Mouse (Mus musculus) forebrain, embryonic 11.5 days (tissue): ENCODE results near the gene Tbx3. TPM values are rescaled to one million over a fixed set of nuclear protein-coding genes. Genes with fewer than 3 reads are reported as not detected.
A peak's percentile ranks its signal among the peaks of the same experiment; 100 is the strongest.

ENCODE experiments used
- ATAC-seq: fragments of 200-750 bp; cut with Nextera tagmentation; replicated peaks from 2 replicates; pipeline ENCODE4 v1.8.0; 2017; ENCODE audit warnings: moderate TSS enrichment; ENCODE audit not compliant: low FRiP score
- DNase-seq: peaks from one replicate; pipeline ENCODE4 v3.0.0-alpha.2; 2017; ENCODE audit warnings: low spot score
- H3K27ac ChIP-seq: fragments of 300-500 bp; sonication (generic); 2 replicates; pipeline ENCODE4 v1.5.1; 2014; ENCODE audit warnings: low read depth, low read length
- H3K27me3 ChIP-seq: fragments of 300-500 bp; sonication (generic); 2 replicates; pipeline ENCODE4 v1.6.1; 2014; ENCODE audit warnings: mild to moderate bottlenecking, low read length, mixed read lengths; ENCODE audit not compliant: control insufficient read depth, insufficient read depth
- H3K36me3 ChIP-seq: fragments of 300-500 bp; sonication (generic); 2 replicates; pipeline ENCODE4 v1.6.1; 2014; ENCODE audit warnings: mild to moderate bottlenecking, low read length, moderate library complexity, mixed read lengths; ENCODE audit not compliant: control insufficient read depth, insufficient read depth
- H3K4me1 ChIP-seq: fragments of 300-500 bp; sonication (generic); replicated peaks from 2 replicates; pipeline ENCODE4 v1.6.1; 2014; ENCODE audit warnings: low read length, mixed read lengths; ENCODE audit not compliant: control insufficient read depth, insufficient read depth
- H3K4me2 ChIP-seq: fragments of 300-500 bp; sonication (generic); 2 replicates; pipeline ENCODE4 v1.6.1; 2014; ENCODE audit warnings: low read depth, mild to moderate bottlenecking, low read length, moderate library complexity, mixed read lengths; ENCODE audit not compliant: severe bottlenecking
- H3K4me3 ChIP-seq: fragments of 300-500 bp; sonication (generic); 2 replicates; pipeline ENCODE4 v1.5.1; 2014; ENCODE audit warnings: low read depth, low read length
- H3K9ac ChIP-seq: fragments of 300-500 bp; sonication (generic); 2 replicates; pipeline ENCODE4 v1.6.1; 2014; ENCODE audit warnings: low read length
- H3K9me3 ChIP-seq: fragments of 300-500 bp; sonication (generic); 2 replicates; pipeline ENCODE4 v1.6.1; 2016; ENCODE audit warnings: low read length, mixed read lengths; ENCODE audit not compliant: control insufficient read depth
- WGBS: fragments of 180-500 bp; shearing (Covaris S2); extraction: QIAGEN DNeasy Blood & Tissue Kit; methylation state at CpG from one replicate; pipeline ENCODE4 v1.1.7; 2014; 5-methylcytosine and 5-hydroxymethylcytosine counted together
- polyA plus RNA-seq: library from polyadenylated mRNA; unstranded; fragments of >200 nt; fragmentation: Nextera tagmentation; extraction: Ambion mirVana; gene quantifications from 2 replicates; pipeline ENCODE4 v1.2.1, GENCODE M21; 2014

Tbx3 gene
- polyA plus RNA-seq, 1 experiment from 2014 or later, result 2.0 TPM

GRCm38 (mm10) chr5:119657804-119658203, 12.7 kb upstream of the Tbx3 start:
- no peak for ATAC-seq
- WGBS, result 4% methylated on average over 6 of the region's 6 CpGs
- Histone ChIP-seq H3K4me3 (no peak overlapping the region), H3K4me1 (no peaks in the 10 kb centered on the region; the same call in 1 of the 2 replicates), H3K4me2 (no peak overlapping the region), H3K9ac (no peak overlapping the region), H3K27me3 (peaks cover 81% of the 10 kb centered on the region), H3K27ac (no peak overlapping the region), H3K9me3 (no peaks in the 10 kb centered on the region), H3K36me3 (no peaks in the 10 kb centered on the region)
- no peak for DNase-seq

DNA sequence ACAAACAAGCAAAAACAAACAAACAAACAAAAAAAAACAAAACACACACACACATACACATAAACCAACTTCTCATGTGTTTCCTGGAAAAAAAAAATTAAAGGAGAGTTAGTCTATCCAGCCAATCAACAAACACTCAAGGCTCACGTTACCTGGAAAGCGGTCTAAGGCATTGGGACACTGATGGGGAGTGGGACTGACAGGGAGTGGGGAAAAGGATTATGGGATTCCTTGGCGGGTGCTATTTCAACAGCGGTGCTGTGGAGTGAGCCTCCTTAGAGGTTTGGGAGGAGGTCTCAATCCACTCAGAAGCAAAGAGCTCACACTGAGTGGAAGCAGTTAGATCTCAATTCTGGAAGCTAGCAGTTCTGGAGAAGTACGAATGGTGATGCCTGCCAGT, 12.1 kb upstream of the Tbx3 start:
- no peak for DNase-seq
- no peak overlapping the region for H3K27ac ChIP-seq
- no peak for ATAC-seq
- H3K4me2 ChIP-seq, result no peak overlapping the region
- no peaks in the 10 kb centered on the region for H3K9me3 ChIP-seq
- H3K9ac ChIP-seq, result no peak overlapping the region
- H3K27me3 ChIP-seq, result peaks cover 87% of the 10 kb centered on the region
- no peaks in the 10 kb centered on the region; the same call in 1 of the 2 replicates for H3K4me1 ChIP-seq
- H3K36me3 ChIP-seq, result no peaks in the 10 kb centered on the region
- 1% methylated on average over 5 of the region's 5 CpGs for WGBS
- H3K4me3 ChIP-seq, result no peak overlapping the region

DNA sequence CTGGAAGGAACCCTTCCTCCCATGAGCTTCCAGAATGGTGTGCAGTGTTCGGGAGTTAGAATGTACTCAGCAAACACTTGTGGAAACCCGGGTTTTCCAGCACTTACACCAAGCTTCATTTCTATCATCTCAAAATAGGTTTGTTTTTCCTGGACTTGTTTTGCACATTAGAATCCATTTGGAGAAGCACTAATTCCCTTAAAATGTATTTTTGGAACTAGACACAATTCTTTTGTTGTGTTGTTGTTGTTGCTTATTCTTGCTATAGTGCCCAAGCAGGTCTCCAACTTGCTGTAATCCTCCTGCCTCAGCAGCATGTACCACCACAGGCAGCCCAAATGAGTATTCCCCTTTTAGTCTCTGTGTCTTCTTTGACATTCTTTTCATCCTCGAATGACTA, 11.4 kb upstream of the Tbx3 start:
- 3% methylated on average over 3 of the region's 3 CpGs for WGBS
- DNase-seq (no peak), ATAC-seq (no peak)
- Histone ChIP-seq H3K27me3 (peaks cover 90% of the 10 kb centered on the region), H3K27ac (no peak overlapping the region), H3K9me3 (no peaks in the 10 kb centered on the region), H3K4me2 (no peak overlapping the region), H3K4me3 (no peak overlapping the region), H3K36me3 (no peaks in the 10 kb centered on the region), H3K9ac (no peak overlapping the region), H3K4me1 (no peaks in the 10 kb centered on the region; the same call in 1 of the 2 replicates)

GRCm38 (mm10) chr5:119660526-119661410, 9.7 kb upstream of the Tbx3 start:
- Histone ChIP-seq H3K9ac (no peak overlapping the region), H3K27ac (no peak overlapping the region), H3K4me3 (no peak overlapping the region), H3K4me1 (no peaks in the 10 kb centered on the region; the same call in 1 of the 2 replicates), H3K27me3 (peaks cover 95% of the 10 kb centered on the region), H3K9me3 (no peaks in the 10 kb centered on the region), H3K36me3 (no peaks in the 10 kb centered on the region), H3K4me2 (no peak overlapping the region)
- ATAC-seq, result no peak
- DNase-seq, result no peak
- WGBS, result 2% methylated on average over 25 of the region's 25 CpGs

DNA sequence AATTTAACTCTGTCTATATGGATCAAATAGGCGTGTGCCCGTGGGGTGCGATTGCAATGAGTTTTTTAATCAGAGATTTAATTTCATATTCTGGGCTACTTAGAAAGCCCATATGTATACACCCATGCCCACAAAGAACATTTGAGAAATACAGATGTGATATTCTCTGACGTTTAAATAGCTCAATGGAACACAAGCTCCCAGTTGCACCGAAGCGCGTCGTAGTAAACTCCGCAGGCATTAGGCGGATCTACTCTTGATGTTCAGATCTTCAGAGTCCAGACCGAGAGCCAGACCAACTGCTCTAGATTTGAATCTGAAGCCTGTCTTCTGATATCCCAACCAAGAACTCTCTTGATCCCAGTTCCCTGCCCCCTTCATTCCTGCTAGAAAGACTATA, 9.0 kb upstream of the Tbx3 start:
- H3K4me1 ChIP-seq, result no peaks in the 10 kb centered on the region; the same call in 1 of the 2 replicates
- WGBS, result 1% methylated on average over 11 of the region's 11 CpGs
- no peak overlapping the region for H3K27ac ChIP-seq
- H3K9ac ChIP-seq, result no peak overlapping the region
- H3K4me2 ChIP-seq, result no peak overlapping the region
- no peaks in the 10 kb centered on the region for H3K9me3 ChIP-seq
- no peak overlapping the region for H3K4me3 ChIP-seq
- ATAC-seq (no peak), DNase-seq (no peak)
- peaks cover 95% of the 10 kb centered on the region for H3K27me3 ChIP-seq
- no peaks in the 10 kb centered on the region for H3K36me3 ChIP-seq

- peaks cover 96% of the 10 kb centered on the region for H3K27me3 ChIP-seq
- H3K9me3 ChIP-seq, result no peaks in the 10 kb centered on the region
- H3K9ac ChIP-seq, result no peak overlapping the region
- DNase-seq (peak; percentile 49), ATAC-seq (no peak)
- 0% methylated on average over 13 of the region's 13 CpGs for WGBS
- no peak overlapping the region for H3K4me2 ChIP-seq
- H3K4me1 ChIP-seq, result no peaks in the 10 kb centered on the region
- H3K27ac ChIP-seq, result no peak overlapping the region
- H3K4me3 ChIP-seq, result no peak overlapping the region
- no peaks in the 10 kb centered on the region for H3K36me3 ChIP-seq
Observed at GRCm38 (mm10) chr5:119662326-119662725, 8.1 kb upstream of the Tbx3 start.

DNA sequence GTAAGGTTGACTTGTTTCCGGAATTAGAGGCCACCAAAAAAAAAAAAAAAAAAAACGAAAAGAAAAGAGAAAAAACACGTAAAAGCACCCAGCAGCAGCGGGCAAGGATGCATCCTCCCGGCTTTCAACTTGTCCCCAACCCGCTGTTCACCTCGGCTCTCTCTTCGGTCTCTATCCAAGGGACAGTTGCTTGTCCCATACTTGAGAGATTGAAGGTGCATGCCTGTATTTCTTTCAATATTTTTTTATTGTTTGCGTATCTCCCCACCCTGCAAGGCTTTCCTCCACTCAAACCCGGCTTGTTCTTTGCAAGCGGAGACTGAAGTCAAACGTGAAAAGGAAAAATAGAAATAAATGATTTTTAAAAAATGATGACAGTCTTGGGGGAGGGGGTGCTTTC, 7.7 kb upstream of the Tbx3 start:
- Histone ChIP-seq H3K36me3 (no peaks in the 10 kb centered on the region), H3K9me3 (no peaks in the 10 kb centered on the region), H3K27ac (no peak overlapping the region), H3K4me1 (no peaks in the 10 kb centered on the region), H3K9ac (no peak overlapping the region), H3K4me2 (no peak overlapping the region), H3K4me3 (no peak overlapping the region), H3K27me3 (peaks cover 96% of the 10 kb centered on the region)
- no peak for DNase-seq
- WGBS, result 2% methylated on average over 12 of the region's 12 CpGs
- ATAC-seq, result no peak

DNA sequence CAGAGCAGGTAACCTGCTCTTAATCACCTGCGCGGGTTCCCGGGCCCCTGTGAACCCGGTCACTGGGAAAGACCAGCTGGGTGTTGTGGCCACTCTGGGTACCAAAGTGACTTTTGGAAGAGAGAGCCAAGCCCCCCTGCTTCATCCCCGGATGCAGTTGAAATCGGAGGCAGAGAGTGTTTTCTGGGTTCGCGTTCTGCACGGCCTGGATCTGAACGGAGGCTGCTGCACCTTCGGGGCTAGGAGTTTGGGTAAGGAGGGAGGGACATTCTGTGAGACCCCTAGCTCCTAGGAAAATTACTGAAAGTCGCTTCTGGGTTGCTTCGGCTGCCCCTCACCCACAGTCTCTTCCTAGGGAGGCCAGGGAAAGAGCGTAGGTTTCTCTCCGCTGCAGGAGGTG, 7.2 kb upstream of the Tbx3 start:
- no peak overlapping the region for H3K4me2 ChIP-seq
- 0 out of 2 replicates have a peak, but pooled peaks cover 1% of the 10 kb centered on the region for H3K4me1 ChIP-seq
- no peaks in the 10 kb centered on the region for H3K36me3 ChIP-seq
- DNase-seq (peak; percentile 48), ATAC-seq (no peak)
- no peak overlapping the region for H3K4me3 ChIP-seq
- WGBS, result under 1% methylated on average over 15 of the region's 15 CpGs
- H3K9me3 ChIP-seq, result no peaks in the 10 kb centered on the region
- H3K27ac ChIP-seq, result no peak overlapping the region
- H3K27me3 ChIP-seq, result peaks cover 95% of the 10 kb centered on the region
- no peak overlapping the region for H3K9ac ChIP-seq

GRCm38 (mm10) chr5:119663747-119664146, 6.7 kb upstream of the Tbx3 start:
- 3% methylated on average over 5 of the region's 5 CpGs for WGBS
- no peak for ATAC-seq
- no peak overlapping the region for H3K27ac ChIP-seq
- no peaks in the 10 kb centered on the region for H3K9me3 ChIP-seq
- peaks cover 95% of the 10 kb centered on the region for H3K27me3 ChIP-seq
- DNase-seq, result peak; percentile 52
- no peak overlapping the region for H3K4me3 ChIP-seq
- 0 out of 2 replicates have a peak, but pooled peaks cover 5% of the 10 kb centered on the region for H3K4me1 ChIP-seq
- H3K4me2 ChIP-seq, result no peak overlapping the region
- no peak overlapping the region for H3K9ac ChIP-seq
- no peaks in the 10 kb centered on the region for H3K36me3 ChIP-seq
